23 mouse cellular contexts compared by ENCODE assay signal in the genomic region with DNA sequence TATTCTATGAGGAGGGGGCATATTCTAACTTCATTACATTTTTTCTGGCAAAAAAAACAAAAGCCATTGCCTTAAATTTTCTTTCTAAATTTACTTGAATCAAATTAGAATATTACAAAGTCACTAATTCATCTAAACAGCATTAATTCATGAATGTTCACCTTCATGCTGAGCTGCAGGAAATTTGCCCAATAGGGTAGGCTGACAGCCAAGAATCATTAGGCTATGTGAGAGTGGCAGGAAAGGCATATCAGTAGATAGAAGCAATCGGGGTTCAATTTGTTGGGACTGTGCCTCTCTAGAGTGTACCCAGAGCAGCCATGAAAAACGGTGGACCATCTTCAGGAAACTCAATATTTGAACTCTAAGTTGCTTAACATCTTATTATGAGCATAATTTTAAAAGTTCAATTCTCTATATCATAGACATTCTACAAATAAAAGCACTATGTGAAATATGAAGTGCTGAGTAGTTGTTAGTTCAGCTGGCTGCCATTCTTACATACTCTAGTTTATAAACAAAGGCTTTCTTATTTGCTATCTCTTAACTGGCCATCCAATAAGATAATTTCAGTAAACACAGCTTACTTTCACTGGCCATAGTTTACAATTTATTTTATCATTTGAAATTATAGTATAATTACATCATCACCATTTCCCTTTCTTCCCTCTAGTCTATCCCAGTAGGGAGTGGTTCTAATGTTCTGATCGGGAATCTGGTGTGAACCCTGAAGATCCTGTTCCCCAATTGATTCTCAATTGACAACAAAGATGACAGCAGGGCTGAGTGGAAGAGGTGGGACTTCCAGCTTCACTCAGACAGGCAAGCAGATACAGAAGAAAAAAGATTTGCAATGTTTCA.
"Had no signal": no experiment of that assay in that cellular context is flagged by ENCODE, and none has a peak within 500 bp of the region (broad histone marks: within the 10 kb centered on the region; RNA-seq: fewer than 3 reads in every experiment).

No protein-coding gene starts in this region.

- H3K4me2 ChIP-seq: kidney, embryonic 15.5 days; limb, embryonic 13.5 days; liver, embryonic 12.5 days; liver, embryonic 15.5 days; midbrain, embryonic 15.5 days; neural tube, embryonic 12.5 days; neural tube, embryonic 15.5 days had no signal

- H3K36me3 ChIP-seq: kidney, embryonic 15.5 days; limb, embryonic 10.5 days; limb, embryonic 13.5 days; liver, embryonic 12.5 days; liver, embryonic 15.5 days; midbrain, embryonic 10.5 days; midbrain, embryonic 15.5 days; neural tube, embryonic 12.5 days; neural tube, embryonic 15.5 days had no signal

- H3K9me3 ChIP-seq: kidney, embryonic 15.5 days; limb, embryonic 10.5 days; limb, embryonic 13.5 days; liver, embryonic 12.5 days; liver, embryonic 15.5 days; megakaryocyte, embryonic 14.5 days; midbrain, embryonic 10.5 days; midbrain, embryonic 15.5 days; neural tube, embryonic 12.5 days; neural tube, embryonic 15.5 days had no signal

- H3K27ac ChIP-seq: kidney, embryonic 15.5 days; left cerebral cortex, adult 2 months; limb, embryonic 10.5 days; limb, embryonic 13.5 days; liver, embryonic 12.5 days; liver, embryonic 15.5 days; midbrain, embryonic 10.5 days; midbrain, embryonic 15.5 days; neural tube, embryonic 12.5 days; neural tube, embryonic 15.5 days had no signal

- H3K27me3 ChIP-seq: kidney, embryonic 15.5 days; limb, embryonic 13.5 days; liver, embryonic 12.5 days; liver, embryonic 15.5 days; megakaryocyte, embryonic 14.5 days; midbrain, embryonic 15.5 days; neural tube, embryonic 12.5 days; neural tube, embryonic 15.5 days had no signal

- ATAC-seq: liver, embryonic 12.5 days; midbrain, embryonic 15.5 days had no signal

- H3K4me3 ChIP-seq: kidney, embryonic 15.5 days; left cerebral cortex, adult 2 months; limb, embryonic 10.5 days; limb, embryonic 13.5 days; liver, embryonic 12.5 days; liver, embryonic 15.5 days; megakaryocyte, embryonic 14.5 days; midbrain, embryonic 10.5 days; midbrain, embryonic 15.5 days; neural tube, embryonic 12.5 days; neural tube, embryonic 15.5 days had no signal

- DNase-seq: kidney, adult 11 months; kidney, adult 8-10 months; kidney, postnatal 10 days; kidney, postnatal 36 days; layer of hippocampus, postnatal 36 days; liver; lung, adult 2 months; lung, postnatal 36 days; right cerebral cortex, adult 18-20 months; right cerebral cortex, postnatal 14 days; right cerebral cortex, postnatal 4 days; thymus, postnatal 25 days had no signal

- H3K4me1 ChIP-seq: kidney, embryonic 15.5 days; limb, embryonic 10.5 days; limb, embryonic 13.5 days; liver, embryonic 12.5 days; liver, embryonic 15.5 days; megakaryocyte, embryonic 14.5 days; midbrain, embryonic 10.5 days; midbrain, embryonic 15.5 days; neural tube, embryonic 12.5 days; neural tube, embryonic 15.5 days had no signal

- H3K9ac ChIP-seq: kidney, embryonic 15.5 days; limb, embryonic 13.5 days; liver, embryonic 12.5 days; liver, embryonic 15.5 days; midbrain, embryonic 15.5 days; neural tube, embryonic 12.5 days; neural tube, embryonic 15.5 days had no signal
